ENCODE assay signal across 8 mouse cellular contexts in genomic region chr8:111662473-111662872, GRCm38 (mm10). TPM values are rescaled to one million over a fixed set of nuclear protein-coding genes. Genes with fewer than 3 reads are reported as not detected.
A peak's percentile ranks its signal among the peaks of the same experiment; 100 is the strongest.
DNase-seq lines count a peak whose midpoint lies in the region; ATAC-seq lines count a peak whose summit lies in the region.
"Had no signal": no experiment of that assay in that cellular context is flagged by ENCODE, and none has a peak within 500 bp of the region (broad histone marks: within the 10 kb centered on the region; RNA-seq: fewer than 3 reads in every experiment).

No protein-coding gene starts in this region.

- intact Hi-C loops in gastrocnemius, postnatal 14 days (cut with DNase I; ENCODE audit: low total_unique reads), result no loop called here

- WGBS in lung, embryonic 16.5 days, result 83% methylated on average over 3 of the region's 3 CpGs

- peak; percentile 60; the same call in 1 of the 2 replicates for ATAC-seq in lung, embryonic 16.5 days (ENCODE audit: low read depth)

- H3K9me3 ChIP-seq in lung, embryonic 16.5 days (ENCODE audit: control insufficient read depth, low read length), result no peaks in the 10 kb centered on the region
- H3K9me3 ChIP-seq: lung, embryonic 15.5 days had no signal

- no peak overlapping the region for H3K9ac ChIP-seq in lung, embryonic 16.5 days (ENCODE audit: low read length)
- H3K9ac ChIP-seq: lung, embryonic 15.5 days had no signal

- DNase-seq in CD4-positive helper T cell, adult 2 months (ENCODE audit: low read depth, low spot score), result peak; percentile 62
- peak; percentile 51 for DNase-seq in Muller cell, postnatal 12 days (ENCODE audit: inconsistent ontology term)
- peak; percentile 85 for DNase-seq in cerebellum, adult 9-10 months
- peak; percentile 77 for DNase-seq in gastrocnemius, postnatal 14 days
- peak; percentile 90 for DNase-seq in kidney, postnatal 4 days
- DNase-seq in right cerebral cortex, postnatal 4 days, result peak; percentile 77

- no peaks in the 10 kb centered on the region for H3K4me1 ChIP-seq in lung, embryonic 16.5 days (replicated peaks; ENCODE audit: control insufficient read depth, insufficient read depth, low read length)
- H3K4me1 ChIP-seq: lung, embryonic 15.5 days had no signal

- H3K4me3 ChIP-seq in lung, embryonic 16.5 days (ENCODE audit: low read length), result no peak overlapping the region
- H3K4me3 ChIP-seq: lung, embryonic 15.5 days had no signal

- no peak overlapping the region for H3K4me2 ChIP-seq in lung, embryonic 16.5 days (ENCODE audit: low read depth, low read length)
- H3K4me2 ChIP-seq: lung, embryonic 15.5 days had no signal

- no peaks in the 10 kb centered on the region for H3K36me3 ChIP-seq in lung, embryonic 16.5 days (ENCODE audit: control insufficient read depth, insufficient read depth, low read length)

- no peaks in the 10 kb centered on the region for H3K27me3 ChIP-seq in lung, embryonic 16.5 days (ENCODE audit: control insufficient read depth, insufficient read depth, low read depth, low read length)
- H3K27me3 ChIP-seq: lung, embryonic 15.5 days had no signal

- no peak overlapping the region for H3K27ac ChIP-seq in lung, embryonic 16.5 days (ENCODE audit: low read length)
- H3K27ac ChIP-seq: lung, embryonic 15.5 days had no signal

RNA-seq across cellular contexts. Expression of gene Zfp1, which starts 19.3 kb away (rescaled TPM):
- total RNA-seq in gastrocnemius, postnatal 14 days (2021), result 1 to 10 TPM; 7.4 to 8.4 TPM
- 19.8 and 19.9 TPM in 2 replicates for polyA plus RNA-seq in lung, embryonic 16.5 days (2015; fragmentation: Nextera tagmentation; extraction: Ambion mirVana)

RNA-seq across cellular contexts. Expression of gene Ctrb1, which starts 28.3 kb away (rescaled TPM):
- under 1 TPM in 1 of 2 experiments, not detected in 1; 0.44 TPM for total RNA-seq in gastrocnemius, postnatal 14 days (2021)
- polyA plus RNA-seq in lung, embryonic 16.5 days (2015; fragmentation: Nextera tagmentation; extraction: Ambion mirVana), result 1.2 TPM in 1 of 2 replicates, not detected in the other

RNA-seq across cellular contexts. Expression of gene Ldhd, which starts 32.3 kb away (rescaled TPM):
- 10 to 100 TPM; 14.1 to 16.0 TPM for total RNA-seq in gastrocnemius, postnatal 14 days (2021)
- polyA plus RNA-seq in lung, embryonic 16.5 days (2015; fragmentation: Nextera tagmentation; extraction: Ambion mirVana), result 1.1 and 1.6 TPM in 2 replicates
